15 mouse cellular contexts compared by ENCODE assay signal in the genomic region with DNA sequence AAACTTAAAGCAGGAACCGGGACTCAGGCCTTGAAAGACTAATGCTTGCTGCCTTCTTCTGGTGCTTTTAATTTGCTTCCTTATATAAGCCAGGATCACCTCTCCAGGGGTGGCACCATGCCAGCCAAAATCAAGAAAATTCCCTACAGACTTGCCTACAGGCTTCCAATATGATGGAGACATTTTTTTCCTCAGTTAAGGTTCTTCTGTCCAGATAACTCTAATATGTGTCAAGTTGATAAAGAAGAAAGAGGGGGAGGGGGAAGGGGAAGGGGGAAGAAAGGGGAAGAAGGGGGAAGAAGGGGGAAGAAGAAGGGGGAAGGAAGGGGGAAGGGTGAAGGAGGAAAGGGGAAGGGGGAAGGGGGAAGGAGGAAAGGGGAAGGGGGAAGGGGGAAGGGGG.
"Had no signal": no experiment of that assay in that cellular context is flagged by ENCODE, and none has a peak within 500 bp of the region (broad histone marks: within the 10 kb centered on the region; RNA-seq: fewer than 3 reads in every experiment).

No protein-coding gene starts in this region.

- H3K27ac ChIP-seq: limb, embryonic 13.5 days; liver, embryonic 14.5 days; midbrain, embryonic 10.5 days; neural tube, embryonic 12.5 days had no signal

- H3K4me3 ChIP-seq: limb, embryonic 13.5 days; midbrain, embryonic 10.5 days; myocyte; neural tube, embryonic 12.5 days had no signal

- H3K9me3 ChIP-seq: limb, embryonic 13.5 days; midbrain, embryonic 10.5 days; neural tube, embryonic 12.5 days had no signal

- H3K36me3 ChIP-seq: limb, embryonic 13.5 days; midbrain, embryonic 10.5 days; neural tube, embryonic 12.5 days had no signal

- H3K4me1 ChIP-seq: limb, embryonic 13.5 days; neural tube, embryonic 12.5 days had no signal

- H3K4me2 ChIP-seq: limb, embryonic 13.5 days; neural tube, embryonic 12.5 days had no signal

- H3K9ac ChIP-seq: limb, embryonic 13.5 days; liver, embryonic 14.5 days; neural tube, embryonic 12.5 days had no signal

- DNase-seq: kidney, adult 9 months; kidney, postnatal 10 days; kidney, postnatal 4 days; left cerebral cortex, postnatal 4 days; lung, adult 18-20 months; midbrain, embryonic 14.5 days; retina, postnatal 1 day; right cerebral cortex, postnatal 4 days; spleen, adult 18-20 months; thymus, postnatal 36 days had no signal

- H3K27me3 ChIP-seq: limb, embryonic 13.5 days; neural tube, embryonic 12.5 days had no signal
